Mouse (Mus musculus) T-cell, adult 2 months (primary cell): ENCODE results near the gene Hoxc11.

ENCODE experiments used
- DNase-seq: peaks from one replicate; pipeline ENCODE4 v3.0.0; 2022; ENCODE audit warnings: low spot score

The Hoxc11 gene

GRCm38 (mm10) chr15:102954192-102955006, at the start of gene Hoxc11:
Gene Hoxc11 (plus strand): TSS chr15:102954427.
- no peak for DNase-seq

DNA sequence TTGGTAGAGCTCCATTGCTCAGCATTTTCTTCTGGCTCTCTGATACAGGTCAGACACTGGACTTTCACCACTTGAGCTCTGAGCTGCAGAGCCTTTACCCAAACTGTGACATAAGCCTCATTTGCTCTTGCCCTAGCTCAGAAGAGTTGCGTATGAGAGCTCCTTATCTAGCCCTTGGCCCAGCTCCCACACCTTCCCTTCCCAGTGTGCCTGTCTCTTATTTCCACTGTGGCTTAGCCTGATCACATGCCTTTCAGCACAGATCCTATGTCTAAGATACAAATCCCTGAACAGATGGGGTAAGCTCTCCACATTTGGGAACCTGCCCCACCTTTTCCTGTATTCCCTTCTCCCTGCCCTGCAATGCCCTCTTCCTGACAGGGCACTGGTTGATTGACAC, 49.3 kb upstream of the Hoxc11 start:
- DNase-seq: no peak

DNA sequence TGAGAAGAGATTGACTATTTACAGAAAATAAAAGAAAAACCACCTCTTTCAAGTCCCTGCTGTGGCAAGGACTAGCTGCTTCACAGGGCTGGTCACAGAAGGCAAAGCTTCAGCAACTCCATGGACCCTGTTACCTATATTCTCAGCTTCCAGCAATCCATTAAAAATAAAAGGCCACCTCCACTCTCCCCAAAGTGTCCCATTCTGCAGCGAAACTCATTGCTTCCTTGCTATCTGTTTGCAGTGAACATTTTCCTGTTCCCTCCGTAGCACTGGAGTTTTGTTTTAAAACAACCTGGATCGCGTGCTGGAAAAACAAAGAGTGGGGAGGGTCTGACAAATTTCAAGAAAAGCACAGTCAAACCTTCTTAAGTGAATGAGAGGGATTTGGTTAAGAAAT, 44.7 kb upstream of the Hoxc11 start:
- no peak for DNase-seq

DNA sequence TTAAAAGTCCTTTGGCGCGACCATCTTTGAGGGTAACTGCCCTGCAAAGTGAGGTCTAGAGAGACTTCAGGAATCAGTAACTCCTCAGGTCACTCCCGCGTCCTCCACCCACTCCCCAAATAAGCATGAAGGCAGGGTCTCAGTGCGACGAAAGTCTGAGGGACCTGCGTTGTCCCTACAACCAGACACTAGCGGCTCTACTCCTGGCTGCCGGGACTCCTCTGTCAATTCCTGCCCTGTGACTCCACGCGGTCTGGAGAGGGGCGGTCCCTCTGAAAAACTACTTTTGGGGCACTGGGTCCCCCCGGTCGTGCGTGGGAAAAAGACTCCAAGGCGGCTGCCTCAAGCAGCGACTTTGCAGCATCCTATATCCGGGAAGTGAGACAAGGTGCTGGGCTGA, 44.2 kb upstream of the Hoxc11 start:
- DNase-seq: no peak

- no peak for DNase-seq
These were observed 43.6 kb upstream of the Hoxc11 start for GRCm38 (mm10) chr15:102910496-102911095.

GRCm38 (mm10) chr15:102913038-102913585, 41.1 kb upstream of the Hoxc11 start:
- no peak for DNase-seq

DNA sequence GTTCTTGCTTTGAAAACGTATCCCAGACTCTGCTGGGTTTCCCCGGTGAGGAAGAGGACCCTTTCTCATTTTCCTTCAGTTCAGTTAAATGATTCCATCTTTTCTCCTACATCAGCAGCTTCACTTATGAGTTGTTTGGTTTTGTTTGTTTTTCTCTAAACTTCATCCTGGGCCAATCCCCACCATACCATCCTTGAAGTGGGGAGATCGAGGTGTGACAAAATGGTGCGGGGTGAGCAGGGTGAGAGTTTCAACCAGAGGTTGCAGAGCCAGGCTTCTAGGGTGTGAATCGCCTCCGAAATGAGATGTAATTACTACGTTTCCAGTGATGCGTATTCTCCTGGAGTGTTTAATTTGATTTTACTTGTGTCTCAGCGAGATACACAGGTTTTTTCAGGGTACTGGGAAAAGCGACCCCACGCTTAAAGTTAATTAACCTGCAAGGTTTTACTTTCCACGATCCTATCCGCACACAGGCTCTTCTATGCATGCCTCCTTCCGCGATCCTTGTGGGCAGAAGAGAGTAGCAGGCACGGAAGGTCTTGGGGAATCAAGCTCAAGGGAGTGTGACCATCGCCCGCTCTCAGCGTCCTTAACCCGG, 36.2 kb upstream of the Hoxc11 start:
- DNase-seq: no peak

- no peak for DNase-seq
These were observed 35.5 kb upstream of the Hoxc11 start for GRCm38 (mm10) chr15:102918611-102919265.

DNA sequence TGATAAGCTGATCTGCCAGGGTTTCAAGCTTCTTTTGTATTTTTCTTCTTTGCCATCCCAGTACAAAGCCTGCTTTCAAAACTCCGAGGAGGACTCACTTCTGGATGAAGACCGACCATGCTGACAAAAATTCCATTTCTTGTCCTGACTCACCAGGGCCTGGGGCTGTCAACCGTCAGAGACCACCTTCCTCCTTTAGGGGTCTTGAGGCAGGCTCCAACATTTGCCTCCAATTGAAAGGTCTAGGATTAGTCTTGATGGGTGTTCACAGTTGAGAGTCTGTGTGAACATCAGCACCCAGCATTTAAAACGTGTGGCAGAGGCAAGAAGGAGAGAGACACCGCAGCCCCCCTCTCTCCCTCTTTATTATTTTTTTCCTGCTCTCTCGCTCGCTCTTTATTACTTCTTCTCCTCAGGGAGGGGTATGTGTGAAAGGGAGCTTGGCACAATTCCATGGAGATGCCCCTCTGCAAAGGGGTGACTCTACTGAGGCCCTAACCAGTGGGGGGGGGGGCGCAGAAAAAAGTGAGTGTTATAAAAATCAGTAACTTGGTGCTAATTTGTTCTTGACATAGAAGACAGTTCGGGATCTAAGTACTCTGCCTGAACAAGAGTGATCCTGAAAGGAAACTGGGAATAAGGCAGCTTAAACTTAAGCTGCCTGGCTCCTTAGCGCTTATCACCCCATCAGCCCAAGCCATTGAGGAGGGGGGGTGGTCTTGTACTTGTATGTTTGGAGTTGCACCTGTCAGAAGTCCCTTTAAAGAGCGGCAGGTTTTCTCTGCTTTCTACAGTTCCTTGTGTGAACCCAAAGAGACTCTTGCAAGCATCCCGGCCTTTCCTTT, 34.7 kb upstream of the Hoxc11 start:
- DNase-seq: no peak

GRCm38 (mm10) chr15:102920619-102921018, 33.6 kb upstream of the Hoxc11 start:
- DNase-seq: no peak

DNA sequence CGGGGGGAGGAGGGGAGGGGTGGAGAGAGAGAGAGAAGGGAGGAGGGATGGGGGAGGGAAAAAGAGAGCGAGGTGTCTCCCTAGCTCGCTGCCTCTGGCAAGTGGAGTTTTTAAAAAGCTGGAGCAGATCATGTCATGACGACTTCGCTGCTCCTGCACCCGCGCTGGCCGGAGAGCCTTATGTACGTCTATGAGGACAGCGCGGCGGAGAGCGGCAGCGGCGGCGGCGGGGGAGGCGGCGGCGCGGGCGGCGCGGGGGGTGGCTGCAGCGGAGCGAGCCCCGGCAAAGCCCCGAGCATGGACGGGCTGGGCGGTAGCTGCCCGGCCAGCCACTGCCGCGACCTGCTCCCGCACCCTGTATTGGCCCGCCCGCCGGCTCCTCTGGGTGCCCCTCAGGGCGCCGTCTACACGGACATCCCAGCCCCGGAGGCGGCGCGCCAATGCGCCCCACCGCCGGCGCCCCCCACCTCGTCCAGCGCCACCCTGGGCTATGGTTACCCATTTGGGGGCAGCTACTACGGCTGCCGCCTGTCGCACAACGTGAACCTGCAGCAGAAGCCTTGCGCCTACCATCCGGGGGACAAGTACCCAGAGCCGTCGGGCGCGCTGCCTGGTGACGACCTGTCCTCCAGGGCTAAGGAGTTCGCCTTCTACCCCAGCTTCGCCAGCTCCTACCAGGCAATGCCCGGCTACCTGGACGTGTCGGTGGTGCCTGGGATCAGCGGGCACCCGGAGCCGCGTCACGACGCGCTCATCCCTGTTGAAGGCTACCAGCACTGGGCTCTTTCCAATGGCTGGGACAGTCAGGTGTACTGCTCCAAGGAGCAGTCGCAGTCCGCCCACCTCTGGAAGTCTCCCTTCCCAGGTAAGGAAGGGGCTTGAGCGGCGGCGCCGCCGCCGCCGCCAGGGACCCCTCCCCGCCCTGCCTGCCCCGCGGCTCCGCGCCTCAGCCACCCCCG, 32.9 kb upstream of the Hoxc11 start, which contains the start of gene Hoxc13:
Hoxc13 (plus strand) TSS at position 51 of the 959 bp plus-strand sequence.
- no peak for DNase-seq

DNA sequence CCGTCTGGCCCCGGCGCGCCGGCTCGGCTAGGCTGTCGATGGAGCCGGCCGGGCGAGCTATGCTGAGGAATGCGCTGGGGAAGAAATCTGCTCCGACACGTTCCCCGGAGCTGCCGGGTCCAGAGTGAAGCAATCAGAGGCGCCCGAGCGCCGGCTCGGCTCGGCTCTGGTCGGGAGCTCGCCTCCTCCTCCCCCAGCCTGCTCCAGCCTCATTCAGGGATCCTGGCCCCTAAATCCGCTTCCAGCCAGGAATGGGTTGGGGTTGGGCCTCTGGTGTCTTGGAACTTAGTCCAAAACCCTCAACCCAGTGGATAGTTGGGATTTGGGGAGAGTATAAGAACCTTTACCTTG, 32.2 kb upstream of the Hoxc11 start:
- no peak for DNase-seq

GRCm38 (mm10) chr15:102922636-102923500, 31.4 kb upstream of the Hoxc11 start:
- no peak for DNase-seq

GRCm38 (mm10) chr15:102927032-102927645, 27.1 kb upstream of the Hoxc11 start:
- DNase-seq: no peak

- DNase-seq: no peak
These were observed 22.4 kb upstream of the Hoxc11 start for GRCm38 (mm10) chr15:102931706-102932358.

- no peak for DNase-seq
These were observed 19.8 kb upstream of the Hoxc11 start for GRCm38 (mm10) chr15:102934438-102934837.

DNA sequence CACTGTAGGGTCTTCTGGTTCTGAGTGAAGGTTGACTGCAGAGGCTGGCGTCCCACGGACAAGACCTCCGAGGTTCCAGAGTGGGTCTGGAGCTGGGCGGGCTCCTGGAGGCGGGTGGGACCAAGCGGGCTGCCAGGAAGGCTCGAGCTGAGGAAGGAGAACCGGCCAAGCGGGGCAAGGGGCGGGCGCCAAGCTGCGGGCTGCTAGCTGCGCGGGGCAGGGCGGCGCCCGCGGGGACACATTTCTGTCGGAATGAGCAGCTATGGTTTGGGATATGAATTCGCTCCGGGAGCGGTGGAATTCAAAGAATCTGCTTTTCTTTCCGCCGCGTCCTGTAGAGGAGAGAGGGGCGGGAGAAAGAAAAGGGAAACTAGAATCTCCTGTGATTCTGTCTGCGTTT, 19.3 kb upstream of the Hoxc11 start:
- DNase-seq: no peak

DNA sequence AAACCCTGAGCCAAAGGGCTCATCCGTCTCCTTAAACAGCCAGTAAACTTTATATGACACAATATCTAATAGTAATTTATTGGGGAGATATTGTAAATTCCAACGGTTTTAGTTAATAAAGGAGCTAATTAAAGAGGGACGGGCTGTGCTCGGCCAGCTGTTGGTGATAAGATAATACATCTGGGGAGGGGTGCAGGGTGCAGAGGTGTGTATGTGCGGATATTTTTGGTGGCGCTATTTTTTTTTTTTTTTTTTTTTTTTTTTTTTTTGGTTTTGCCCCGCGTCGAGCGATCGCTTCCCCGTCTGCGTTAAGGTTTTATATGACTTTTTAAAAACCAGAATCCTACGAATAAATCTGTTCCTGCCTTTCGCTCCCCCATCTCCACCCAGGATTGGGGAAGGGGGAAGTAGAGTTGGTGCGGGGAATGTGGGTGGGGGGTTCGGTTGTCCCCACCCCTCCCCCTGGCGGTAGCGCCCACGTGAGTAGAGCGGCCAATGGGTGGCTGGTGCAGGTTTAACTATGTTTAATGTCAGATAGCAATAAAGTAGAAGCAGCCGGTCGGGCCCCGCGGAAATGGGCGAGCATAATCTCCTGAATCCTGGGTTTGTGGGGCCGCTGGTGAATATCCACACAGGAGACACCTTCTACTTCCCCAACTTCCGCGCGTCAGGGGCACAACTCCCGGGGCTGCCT, 17.8 kb upstream of the Hoxc11 start, which contains the start of gene Hoxc12:
Hoxc12 (plus strand) TSS at position 479 of the 694 bp plus-strand sequence.
- no peak for DNase-seq
